Mouse (Mus musculus) cerebellum, adult 18-20 months (tissue): ENCODE measurements at regions not wholly inside any gene's neighbourhood (a gene's known extent, or its start where the extent isn't known, plus 50 kb on each side); places are given as distances from the start of the nearest gene placed in this dataset.
A peak's percentile ranks its signal among the peaks of the same experiment; 100 is the strongest.

Experiments used
- DNase-seq, 2 experiments: peaks; one replicate each; pipeline ENCODE4 v3.0.0; 2021

DNA sequence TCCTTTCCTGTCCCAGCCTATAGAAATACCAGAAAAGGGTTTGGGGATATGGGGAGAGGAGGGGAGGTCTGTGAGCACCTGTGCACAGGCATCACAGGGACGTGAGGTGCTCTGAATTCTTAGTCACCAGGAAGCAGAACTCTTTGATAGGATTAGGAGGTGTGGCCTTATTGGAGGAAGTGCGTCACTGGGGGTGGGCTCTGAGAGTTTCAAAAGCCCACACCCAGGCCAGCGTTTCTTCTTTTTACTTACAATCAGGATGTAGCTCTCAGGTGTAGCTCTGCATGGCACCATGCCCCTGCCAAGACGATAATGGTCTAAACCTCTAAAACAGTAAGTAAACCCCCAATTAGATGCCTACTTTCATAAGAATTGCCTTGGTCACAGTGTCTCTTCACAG lies 162.6 kb upstream of the Ank start:
- no peak for DNase-seq

DNA sequence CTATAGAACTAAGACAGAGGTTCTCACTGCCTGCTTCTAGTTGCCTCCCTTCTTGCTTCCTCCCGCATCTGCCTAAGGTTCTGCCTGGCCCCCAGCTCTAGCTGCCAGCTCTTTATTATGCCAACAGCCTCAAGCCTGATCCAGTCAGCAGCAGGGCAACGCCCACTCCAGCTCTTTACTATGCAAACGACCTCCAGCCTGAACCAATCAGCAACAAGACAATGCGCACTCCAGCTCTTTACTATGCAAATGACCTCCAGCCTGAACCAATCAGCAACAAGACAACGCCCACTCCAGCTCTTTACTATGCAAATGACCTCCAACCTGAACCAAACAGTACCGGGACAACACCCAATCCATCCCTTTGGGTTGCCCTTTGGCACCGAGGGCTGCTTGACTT lies 162.2 kb upstream of the Ank start:
- no peak for DNase-seq

DNA sequence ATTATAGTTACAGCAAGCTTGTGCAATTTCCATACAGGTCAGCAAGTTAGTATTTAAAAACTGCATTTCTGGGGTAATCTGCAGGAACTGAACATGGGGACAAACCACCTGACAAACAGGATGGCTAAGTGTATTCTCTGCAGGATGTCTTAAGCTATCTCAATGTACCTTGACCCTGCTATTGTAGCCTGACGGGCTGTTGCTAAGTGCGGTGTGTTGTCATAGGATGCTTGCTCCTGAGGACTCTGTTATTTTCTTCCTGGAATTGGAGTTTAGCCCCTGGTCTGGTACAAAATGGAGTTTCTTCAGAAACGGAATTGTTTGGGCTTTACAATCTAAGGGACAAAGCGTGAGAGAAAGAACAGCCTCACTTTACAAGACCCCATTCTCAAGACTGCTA lies 161.4 kb upstream of the Ank start:
- DNase-seq = no peak

DNA sequence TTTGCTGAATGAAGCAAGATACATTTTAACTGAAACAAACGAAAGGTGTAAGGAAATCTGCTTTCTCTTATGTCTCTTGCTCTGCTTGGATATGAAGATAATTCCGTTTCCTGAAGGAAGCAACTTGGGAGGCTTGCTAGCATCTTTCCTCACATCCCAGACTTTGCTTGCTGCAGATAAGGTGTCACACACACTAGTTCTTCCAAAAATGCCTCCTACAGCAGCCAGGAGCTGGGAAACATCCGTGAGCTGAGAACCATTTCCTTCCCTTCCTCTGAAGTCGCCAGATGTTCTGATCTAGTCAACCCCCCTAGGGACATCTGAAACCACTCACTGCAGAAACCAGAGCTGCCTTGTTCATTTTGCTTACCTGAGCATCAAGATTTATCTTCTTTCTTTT lies 157.8 kb upstream of the Ank start:
- no peak for DNase-seq

DNA sequence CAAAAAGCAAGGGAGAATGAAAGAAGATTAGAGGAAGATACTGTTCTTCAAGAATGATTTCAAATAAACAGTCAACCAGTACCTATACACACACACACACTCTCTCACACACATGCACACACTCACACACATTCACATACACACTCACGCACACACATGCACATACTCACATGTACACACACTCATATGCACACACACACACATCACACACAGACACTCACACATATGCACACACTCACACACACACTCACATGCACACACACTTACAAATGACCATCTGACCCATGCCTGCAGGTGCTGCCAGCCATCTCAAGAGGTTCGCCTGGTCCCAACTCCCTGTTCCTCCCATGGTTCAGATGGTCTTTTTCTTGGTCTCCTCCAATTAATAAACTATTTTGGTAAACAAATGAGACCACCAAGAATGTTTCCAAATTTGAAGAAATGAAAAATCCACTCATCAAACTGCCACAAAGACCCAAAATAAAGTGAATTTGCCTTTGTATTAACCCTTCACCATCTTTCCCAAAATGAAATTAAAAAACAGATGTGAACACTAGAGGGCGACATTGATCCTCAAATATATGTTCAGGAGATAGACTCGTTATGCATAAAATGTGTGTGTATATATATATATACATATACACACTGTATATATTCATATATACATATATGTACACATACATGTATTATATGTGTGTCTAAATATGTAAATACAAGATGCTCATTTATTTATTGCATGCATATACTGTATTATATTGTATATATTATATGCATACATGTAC lies 150.3 kb upstream of the Ank start:
- DNase-seq = no peak

DNA sequence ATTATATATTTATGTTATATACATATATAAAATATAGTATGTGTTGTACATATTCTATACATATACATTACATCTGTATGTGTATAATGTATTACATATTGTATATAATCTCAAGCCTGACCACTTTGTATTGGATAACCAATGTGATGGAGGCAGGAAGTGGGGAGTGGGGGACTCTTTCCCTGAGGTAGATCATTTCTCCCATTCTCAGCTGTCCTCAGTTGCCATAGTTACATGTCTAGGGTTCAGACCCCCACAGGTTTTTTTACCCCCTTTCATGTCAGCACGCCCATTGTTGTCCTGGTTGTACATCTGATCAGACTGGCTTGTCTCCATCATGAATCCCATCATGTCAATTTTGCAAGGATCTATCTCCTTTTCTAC lies 149.7 kb upstream of the Ank start:
- DNase-seq = no peak

DNA sequence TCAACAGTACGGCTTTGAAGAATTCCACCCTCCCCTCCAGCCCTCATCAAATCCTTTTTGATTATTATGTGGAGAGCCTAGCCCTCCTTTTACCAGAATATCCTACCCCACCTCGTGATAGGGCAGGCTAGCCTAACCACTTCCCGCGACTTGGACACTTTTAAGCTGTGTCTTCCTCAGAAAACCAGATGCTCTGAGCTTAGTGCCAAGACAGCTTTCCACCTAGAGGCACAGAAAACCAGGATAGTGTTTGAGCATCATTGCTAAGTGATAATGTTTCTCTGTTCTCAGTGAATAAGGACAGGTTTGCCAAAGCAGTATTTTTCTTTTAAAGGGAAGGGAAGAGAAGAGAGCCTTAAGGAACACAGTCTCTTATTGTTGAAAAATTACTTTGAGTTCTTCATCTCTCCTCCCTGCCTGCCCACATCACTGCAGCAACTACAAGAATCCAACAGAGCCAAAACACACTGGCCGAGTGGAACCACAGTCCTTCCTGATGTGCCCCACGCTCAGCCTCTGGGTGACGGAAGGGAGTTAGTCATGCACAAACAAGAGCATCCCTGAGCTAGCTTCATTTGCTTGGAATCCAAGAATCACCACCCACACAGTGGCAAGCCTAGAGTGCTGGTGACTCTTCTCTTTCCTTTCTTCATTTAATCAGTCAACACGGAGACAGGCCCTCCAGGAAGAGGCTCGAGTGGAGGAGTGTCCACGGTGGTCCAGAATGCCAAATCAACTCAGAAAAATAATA lies 144.4 kb upstream of the Ank start:
- no peak for DNase-seq

DNA sequence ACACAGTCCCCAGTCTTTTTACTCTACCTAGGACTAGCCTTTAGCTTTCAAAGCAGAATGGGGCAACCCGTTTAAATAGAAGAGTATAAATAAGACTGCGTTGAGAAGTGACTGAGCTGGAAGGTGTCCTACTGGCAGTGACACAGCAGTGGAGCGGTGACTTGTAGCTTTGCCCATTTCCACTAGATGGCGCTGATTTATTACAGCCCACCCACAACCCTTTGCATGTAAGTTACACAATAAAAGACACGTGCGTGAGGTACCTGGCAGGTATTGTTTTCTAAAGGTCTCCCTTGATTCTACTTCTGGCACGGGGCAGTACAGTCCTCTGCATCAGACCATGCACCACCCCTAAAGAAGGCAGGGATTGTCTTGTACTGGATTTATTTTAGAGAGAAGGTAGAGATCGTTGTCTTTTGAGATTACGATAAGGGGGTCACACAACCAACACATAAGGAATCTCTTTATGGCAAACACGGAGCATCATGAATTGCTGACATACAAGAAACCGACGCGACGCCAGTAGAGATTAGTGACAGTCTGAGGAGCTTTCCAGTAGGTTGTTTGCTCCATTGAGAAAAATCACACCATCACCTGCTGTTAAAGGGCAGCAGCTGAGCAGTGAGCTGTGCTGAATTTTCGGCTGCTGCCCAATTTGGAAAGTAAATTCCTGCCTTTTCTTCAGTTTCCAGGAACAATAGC lies 140.5 kb upstream of the Ank start:
- peak; percentile 80 to 82 for DNase-seq

DNA sequence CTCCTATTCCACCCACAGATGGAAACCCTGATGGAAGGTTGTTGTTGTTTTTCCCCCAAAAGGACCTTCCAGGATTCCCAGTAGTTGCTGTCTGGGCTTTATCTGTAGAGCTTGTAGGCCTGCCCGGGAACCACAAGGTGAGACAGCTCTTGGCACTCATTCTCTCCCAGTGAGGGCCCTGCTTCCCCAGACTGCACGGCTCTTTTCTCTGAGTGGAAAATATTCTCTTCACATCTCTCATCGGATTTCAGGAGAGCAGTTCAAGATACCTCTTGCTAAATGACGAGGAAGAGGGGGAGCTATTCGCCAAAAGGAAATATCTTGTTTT lies 140.0 kb upstream of the Ank start:
- peak in 1 of 2 experiments; percentile 51 for DNase-seq

DNA sequence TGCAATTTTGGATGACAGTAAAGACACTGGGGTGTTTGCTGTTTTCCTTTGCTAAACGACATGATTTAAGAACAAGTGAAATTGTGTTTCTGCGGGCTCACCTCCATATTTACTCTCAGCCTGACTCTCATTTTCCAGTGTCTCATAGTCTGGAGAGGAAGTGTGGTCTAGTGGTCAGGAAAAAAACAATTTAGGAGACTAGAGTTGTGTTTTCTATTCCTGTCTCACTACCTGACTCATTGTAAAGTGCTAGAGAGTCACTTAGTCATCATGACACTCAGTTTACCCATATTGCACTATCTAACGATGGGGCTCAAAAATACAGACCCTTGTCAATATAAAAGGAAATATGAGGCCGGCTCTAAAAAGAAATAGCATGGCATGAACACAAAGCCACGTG lies 138.7 kb upstream of the Ank start:
- DNase-seq = no peak

DNA sequence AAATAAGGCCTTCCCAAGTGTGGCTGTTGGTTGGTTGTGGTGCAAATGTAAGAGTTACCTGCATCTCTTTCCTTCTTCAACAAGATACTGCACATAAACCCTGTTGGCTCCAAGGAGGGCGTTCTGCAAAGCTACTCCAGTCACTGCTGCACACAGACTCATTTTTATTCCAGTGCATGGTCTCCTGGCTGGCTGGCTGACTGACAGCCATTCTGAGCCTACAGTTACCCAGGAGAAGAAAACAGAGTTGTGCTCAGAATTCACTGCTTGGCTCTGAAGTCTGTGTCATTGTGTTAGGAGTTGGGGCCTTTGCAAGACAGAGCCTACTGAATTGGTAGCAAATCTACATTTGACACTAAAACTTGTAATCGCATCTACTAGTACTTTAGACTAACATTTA lies 138.0 kb upstream of the Ank start:
- DNase-seq = no peak

DNA sequence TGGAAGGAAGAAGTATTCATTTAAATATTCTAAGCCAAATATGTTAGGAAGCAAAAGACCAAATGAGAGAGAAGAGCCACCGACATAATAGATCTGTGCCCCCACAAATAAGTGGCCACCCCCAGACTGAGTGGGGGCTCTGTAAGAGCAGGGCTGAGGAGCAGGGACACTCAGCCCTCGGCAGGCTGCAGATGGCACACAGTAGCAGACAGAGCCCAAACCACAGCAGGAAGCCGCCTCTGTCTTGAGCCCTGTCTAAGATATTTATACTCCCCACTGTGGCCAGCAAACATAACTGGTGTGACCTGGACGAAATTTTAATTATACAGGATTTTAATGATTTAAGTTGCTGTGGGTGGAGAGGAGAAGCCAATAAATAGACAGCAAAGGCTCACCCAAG lies 126.4 kb upstream of the Ank start:
- DNase-seq = peak; percentile 39

DNA sequence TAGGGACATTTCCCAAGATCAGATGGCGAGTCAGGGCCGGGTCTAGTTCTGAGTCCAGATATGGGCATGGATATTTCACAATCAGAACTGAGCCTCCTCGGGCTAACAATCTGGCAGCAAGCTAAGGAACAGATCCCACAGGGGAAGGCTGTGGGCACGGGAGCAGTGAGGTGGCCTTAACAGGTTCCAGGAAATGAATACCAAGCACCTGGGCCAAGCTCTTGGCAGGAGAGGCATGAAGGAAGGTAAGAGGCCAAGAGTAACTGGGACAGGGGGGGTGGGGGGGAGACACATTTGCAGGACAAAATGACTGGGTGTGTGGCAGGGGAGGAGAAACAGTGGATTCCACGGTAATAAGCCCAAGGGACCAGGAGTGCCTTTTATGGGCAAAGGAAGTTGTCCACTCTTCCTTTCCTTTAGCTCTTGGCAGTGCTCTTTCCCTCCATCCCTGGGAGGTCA lies 124.9 kb upstream of the Ank start:
- DNase-seq = peak; percentile 74 to 86

DNA sequence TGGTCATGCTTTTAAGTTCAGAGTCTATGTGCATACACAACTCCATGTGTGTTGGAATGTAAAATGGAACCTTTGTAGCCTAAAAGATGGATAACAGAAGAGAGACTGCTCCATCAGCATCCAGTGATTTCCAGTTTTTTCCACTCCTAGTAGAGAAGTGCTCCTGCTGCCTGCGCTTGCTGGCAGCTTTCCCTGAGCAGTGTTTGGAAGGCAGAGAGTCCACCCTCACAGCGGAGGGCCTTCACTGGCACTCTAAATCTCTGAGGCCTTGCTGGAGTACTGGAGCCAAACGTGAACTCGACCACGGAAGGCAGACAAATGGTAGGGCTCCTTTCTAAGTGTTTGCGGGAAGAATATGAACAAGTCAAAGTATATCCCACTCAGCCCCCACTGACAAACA lies 108.0 kb upstream of the Ank start:
- DNase-seq = peak; percentile 67 to 68

DNA sequence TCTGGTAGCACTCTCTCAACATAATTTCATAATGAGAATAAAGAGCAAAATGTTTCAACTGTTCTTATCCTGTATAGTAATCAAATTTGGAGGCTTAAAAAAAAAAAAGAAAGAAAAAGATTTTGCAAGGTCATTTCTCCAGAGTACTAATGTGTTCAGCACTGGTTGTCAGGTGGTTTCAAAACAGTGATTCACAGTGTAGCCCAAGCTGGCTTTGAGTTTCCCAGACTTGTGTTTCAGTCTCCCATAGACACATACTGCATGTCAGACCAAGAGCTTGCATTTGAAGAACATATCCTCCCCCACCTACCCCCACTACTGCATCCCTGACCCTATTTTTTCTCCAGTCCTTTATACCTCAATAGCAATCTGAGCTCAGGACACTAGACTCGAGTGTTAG lies 107.2 kb upstream of the Ank start:
- no peak for DNase-seq

DNA sequence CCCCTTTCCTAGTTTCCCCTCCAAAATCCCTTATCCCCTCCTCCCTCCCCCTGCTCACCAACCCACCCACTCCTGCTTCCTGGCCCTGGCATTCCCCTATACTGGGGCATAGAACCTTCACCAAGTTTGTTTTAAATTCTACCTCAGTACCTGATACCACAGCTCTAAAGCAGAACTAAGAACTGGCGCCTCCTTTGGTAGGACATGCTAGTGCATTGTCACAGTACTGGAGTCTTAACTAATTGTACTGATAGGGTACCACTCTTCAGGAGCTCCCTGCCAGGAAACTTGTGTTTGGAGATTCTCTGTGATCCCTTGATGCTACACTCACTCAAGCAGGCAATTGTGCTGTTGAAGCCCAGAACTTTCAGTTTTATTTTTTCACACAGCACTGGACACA lies 92.0 kb upstream of the Ank start:
- DNase-seq = no peak

DNA sequence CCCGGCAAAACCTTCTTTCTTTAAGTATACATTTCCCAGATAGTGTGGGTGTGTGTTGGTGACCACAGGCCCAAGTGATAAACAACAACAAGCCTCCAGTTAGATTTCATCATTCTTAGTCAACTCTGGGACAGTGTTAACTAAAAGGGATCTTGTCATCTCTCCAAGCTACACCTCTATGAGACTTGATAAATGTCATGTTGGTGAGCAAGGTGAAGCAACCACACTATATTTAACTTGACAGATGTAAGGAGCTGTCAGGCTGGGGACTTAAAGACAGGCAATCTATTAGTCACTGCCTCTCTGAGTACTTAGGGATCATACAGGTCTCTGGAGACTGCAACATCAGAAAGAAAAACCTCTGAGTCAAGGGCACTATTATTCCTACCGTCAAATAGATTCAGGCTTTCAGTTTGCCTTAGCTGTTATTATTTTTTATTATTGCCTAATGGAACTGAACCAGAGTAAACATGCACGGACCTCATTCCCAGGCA lies 87.8 kb upstream of the Ank start:
- no peak for DNase-seq

DNA sequence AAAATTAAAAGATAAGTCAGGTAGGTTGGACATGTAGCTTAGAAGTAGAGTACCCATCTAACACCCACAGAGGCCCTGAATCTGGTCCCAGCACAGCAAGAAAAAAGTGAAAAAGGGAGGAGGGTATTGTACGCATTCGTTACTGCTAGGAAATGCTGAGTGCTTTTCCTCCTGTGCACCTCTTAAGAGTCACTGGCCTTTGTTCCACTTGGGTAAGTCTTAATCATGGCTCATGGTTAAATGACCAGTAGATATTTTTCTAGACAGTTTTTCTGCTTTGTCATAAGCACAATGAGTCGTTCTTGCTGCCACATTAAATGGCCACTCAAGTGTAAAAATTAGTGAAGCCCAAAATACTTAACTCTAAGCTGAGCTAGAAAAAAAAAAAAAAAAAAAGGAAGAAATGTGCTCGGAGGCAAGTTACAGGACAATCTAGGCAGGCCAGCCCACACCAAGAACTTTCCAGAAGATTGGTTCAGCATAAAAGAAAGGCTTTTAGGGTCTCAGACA lies 86.0 kb upstream of the Ank start:
- no peak for DNase-seq

DNA sequence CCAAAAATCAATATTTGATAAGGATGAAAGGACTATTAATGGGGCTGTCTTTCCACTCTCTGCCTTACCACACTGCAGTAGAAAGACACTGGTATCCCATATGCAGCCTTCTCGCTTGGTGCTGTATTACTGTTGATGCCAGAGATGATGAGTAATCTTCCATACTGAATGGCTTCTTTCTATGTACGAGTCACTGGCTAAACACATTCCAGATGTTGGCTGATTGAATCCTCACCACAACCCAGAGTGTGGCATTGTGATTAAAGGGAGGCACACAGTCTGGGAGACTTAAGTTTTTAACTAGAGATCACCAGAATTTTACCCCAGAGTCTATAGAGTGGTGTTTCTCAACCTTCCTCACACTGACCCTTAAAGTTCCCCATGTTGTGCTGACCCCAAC lies 84.9 kb upstream of the Ank start:
- no peak for DNase-seq

DNA sequence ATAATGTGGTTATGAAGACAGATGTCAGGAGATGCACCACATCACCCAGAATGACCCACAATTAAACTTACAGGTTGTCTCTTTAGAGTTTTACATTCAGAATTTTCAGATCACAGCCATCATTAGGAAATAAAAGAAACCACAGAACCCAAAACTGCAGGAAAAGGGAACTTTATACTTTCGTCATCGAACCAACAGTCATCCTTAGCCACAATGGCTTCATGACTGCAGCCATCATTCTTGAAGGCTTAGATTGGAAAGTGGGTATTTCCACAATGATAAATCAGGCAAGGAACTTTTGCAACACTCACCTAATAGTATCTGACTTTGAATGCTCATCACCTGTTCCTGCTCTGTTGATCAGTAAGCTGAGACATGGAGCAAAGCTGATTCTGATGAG lies 75.9 kb upstream of the Ank start:
- no peak for DNase-seq

DNA sequence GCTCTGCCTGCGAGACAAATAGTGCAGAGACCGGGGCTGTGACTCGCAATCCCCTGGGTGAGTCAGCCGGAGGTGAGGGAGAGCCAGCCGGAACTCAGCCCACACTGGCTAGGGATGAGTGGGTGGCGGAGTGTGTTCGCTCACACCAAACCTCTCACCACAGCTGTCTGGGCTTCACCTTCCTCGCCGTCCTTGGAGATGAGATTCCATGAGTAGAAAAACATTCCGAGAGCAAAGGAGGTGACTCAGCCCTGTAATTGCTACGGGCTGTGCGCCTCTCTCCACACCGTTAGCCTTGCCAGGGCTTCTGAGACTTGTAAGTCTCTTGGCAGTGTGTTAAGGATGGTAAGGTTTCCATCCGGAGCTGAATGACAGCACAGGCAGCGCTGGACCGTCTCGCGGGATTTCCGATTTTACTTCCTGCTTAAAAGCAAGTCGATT lies 60.7 kb upstream of the Ank start:
- no peak for DNase-seq

DNA sequence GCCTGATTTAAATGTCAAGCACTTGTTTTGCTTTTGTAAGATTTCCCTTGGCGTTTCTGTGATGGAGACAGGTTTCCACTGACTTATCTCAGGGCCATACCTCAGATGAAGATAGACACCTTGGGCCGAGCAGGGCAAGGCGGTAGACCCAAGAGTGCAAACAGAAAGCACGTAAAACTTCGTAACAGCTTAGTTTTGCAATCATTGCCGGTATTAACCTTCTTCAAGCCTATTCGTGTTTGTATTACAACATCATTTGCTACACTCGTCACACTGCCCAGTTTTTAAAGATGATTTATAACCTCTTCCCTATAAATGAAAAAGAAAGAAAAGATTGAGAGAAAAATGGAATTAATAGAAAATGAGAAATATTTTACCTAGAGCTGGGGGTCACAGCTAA lies 56.6 kb upstream of the Ank start:
- no peak for DNase-seq

DNA sequence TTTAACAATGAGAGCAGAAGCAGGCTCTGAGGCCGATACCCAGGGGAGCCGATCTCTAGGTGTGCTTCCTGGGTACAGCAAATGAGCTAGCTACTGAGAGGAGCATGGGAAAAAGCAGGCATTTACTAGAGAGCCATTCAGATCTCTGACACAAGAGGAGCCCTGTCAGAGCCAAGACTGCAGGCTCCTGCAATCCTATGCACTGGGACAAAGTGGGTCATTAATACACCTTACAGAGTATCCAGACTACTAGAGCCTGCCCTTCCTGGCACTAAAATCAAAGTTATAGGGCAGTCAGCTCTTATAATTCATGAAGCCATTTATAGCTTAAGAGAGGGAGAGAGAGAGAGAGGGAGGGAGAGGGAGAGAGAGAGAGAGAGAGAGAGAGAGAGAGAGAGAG lies 54.2 kb upstream of the Ank start:
- no peak for DNase-seq

DNA sequence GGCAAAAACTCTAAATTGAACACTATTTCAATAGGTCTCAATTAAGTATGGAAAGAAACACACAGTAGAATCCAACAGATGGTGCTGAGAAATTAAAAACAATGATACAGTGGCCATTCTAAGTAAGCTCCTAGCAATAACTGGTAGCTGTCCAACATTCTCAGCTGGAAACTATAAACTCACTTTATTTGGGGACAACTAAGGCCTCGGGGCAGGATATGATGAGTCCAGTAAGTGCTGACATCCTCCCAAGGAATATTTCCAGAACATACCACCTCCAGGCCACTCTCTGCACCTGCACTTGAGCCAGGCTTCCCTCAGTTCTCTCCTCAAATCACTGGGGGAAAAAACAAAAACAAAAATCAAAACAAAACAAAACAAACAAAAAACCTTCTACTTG lies 53.7 kb upstream of the Ank start:
- DNase-seq = peak; percentile 8 to 19
